Mouse (Mus musculus) kidney, postnatal 25 days (tissue): ENCODE results near the gene Ecm1.

ENCODE experiments used
- DNase-seq, 2 experiments: peaks; one replicate each; pipeline ENCODE4 v3.0.0; 2021; ENCODE audit warnings: mixed read lengths in 2 of 2

Gene Ecm1

GRCm38 (mm10) chr3:95739353-95740104 is at the start of gene Ecm1:
Gene Ecm1, minus strand, starts transcription at chr3:95739569.
- DNase-seq = peak; percentile 68 to 75

DNA sequence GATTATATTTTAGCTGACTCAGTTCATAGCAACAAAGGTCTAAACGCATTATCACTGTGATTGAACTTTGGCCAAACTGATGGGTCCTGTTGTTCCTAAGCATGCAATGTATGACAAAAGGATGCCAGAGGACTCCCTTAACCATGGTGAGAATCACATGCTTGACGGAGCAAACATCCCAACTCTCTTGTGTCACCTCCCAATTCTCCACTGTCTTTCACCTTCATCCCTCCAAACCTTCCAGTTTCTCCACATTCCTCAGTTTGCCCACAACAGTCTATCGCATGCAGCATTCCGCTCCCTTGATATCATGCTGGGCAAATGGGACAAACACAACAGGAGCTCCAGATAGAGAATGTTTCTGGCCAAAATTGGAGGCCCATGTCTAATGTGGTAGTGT is 46.1 kb upstream of the Ecm1 start:
- no peak for DNase-seq

DNA sequence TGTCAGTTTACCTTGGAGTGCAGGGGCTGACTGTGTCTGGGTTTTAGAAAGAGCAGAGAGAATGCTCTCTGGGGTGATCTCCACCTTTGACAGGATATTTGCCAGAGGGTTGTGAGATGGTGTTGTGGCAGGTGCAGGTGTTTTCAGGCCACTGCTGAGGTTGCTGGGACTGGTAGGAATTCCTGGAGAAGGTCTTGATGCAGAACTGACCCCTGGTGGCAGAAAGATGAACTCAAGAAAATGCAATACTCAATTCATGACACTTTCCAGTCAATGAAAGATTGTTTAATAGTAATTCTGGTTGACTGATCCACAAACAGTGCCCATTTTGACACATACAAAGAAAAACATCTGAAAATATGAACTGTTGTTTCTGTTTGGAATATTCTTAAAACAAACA is 32.6 kb upstream of the Ecm1 start:
- DNase-seq = peak in 1 of 2 experiments; percentile 50

DNA sequence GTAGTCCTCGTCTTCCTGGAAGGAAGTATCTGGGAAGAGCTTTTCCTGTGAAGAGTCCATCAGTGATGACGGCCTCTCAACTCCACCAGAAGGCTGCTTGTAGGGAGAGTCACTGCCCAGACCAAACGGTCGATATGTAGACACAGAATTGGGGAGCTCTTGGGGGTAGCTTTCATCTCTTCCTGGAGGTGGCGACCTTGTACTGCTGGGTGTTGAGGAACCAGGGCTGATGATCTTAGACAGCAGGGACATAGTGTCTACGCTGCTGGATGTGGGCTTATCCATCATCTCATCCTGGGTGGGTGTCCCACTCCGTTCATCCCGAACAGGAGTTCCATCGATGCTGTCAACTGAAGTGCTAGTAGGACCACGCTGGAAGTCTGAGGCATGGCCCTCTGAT is 26.2 kb upstream of the Ecm1 start:
- DNase-seq = no peak

GRCm38 (mm10) chr3:95763811-95764210 is 24.4 kb upstream of the Ecm1 start:
- no peak for DNase-seq

GRCm38 (mm10) chr3:95762961-95763360 is 23.6 kb upstream of the Ecm1 start:
- DNase-seq = no peak

GRCm38 (mm10) chr3:95761771-95762170 is 22.4 kb upstream of the Ecm1 start:
- DNase-seq = no peak

DNA sequence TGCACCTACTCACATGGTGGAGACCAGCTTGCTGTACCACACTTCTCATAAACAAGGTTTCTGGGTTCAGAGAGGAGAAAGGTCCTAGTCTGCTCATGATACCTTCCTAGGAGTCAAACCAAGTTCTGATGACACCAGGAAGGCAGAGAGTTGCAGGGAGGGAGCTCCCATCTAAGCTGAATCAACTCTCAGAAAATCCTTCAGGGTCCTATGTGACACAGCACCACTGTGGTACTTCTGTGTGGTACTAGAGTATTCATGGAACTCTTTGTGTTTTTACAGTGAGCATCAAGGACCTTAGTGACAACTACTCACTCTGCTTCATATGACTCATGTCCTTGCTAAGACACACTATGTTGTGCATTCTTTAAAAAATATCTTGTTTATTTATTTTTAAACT is 21.3 kb upstream of the Ecm1 start:
- no peak for DNase-seq

DNA sequence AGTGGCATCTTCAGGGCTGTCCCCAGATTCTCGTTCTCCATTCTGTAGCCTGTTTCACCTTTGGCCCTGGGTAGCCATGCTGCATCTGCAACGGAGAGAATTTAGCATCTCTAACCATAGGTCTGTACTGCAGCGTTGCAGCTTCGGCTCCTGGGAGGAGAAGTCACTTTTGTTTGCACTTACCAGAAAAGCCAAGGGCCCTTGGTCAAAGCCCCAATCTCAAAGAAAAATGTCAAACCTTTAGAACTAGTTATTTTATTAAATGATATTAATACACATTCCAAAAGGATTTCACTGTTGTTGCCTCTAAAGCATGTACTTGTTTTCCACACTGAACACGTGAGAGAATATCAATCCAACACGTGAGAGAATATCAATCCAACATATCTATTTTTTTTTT is 20.7 kb upstream of the Ecm1 start, which contains the start of gene Tars2:
TSS of gene Tars2 (minus strand) at position 101 of the 400 bp plus-strand sequence.
- DNase-seq = no peak

DNA sequence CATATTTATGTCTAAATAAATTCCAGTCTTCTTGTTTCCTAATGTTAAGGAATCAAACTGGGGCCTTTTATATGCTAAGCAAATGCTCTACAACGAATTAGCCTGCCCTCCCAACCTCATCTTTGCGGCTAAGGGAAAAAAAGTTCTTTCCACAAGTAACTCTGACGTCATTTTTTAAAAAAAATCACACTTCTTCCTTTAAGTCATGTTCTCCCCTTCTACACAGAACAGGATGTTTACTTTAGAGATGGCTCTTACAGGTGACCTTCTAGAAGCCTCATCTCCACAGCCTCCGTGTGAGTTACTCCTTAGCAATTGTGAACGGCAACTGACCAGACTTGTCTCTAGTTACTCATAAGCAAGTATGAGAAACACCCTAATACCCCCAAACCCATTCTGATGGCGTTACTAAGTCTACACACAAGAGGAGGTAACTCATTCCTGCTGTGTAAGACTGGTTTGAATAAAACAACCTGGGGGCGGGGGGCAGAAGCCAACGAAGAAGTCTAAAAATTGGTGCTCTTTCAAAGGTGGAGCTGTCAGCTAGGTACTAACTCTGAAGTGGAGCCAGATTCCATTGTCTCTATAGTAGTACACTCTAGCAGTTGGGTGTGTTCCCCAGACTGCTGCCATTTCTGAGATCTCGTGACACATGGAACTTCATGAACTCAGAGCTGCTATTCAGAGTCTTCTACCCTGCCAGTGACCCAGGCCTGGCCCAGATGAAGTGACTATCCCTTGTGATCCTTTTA is 19.3 kb upstream of the Ecm1 start:
- DNase-seq = no peak

DNA sequence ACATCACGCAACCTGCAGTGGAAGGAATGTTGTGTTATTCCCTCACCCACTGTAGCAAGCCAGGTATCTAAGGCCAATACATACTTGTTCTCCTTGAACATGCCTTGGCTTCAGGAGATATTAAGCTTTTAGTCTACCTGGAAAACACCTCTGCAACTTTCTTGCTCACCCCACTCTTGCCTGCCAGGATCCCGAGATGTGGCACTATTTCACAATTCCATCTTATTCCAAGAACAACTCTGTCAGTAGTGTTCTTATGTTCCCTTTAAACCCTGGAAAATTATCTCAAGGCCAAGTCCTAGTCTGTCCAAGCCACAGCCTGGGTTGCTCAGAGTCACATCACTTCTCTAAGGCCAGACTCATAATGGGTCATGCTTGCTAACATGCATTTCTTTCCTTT is 17.4 kb upstream of the Ecm1 start:
- DNase-seq = no peak

- DNase-seq = peak; percentile 96
These were observed 15.2 kb upstream of the Ecm1 start for GRCm38 (mm10) chr3:95754345-95755206.

DNA sequence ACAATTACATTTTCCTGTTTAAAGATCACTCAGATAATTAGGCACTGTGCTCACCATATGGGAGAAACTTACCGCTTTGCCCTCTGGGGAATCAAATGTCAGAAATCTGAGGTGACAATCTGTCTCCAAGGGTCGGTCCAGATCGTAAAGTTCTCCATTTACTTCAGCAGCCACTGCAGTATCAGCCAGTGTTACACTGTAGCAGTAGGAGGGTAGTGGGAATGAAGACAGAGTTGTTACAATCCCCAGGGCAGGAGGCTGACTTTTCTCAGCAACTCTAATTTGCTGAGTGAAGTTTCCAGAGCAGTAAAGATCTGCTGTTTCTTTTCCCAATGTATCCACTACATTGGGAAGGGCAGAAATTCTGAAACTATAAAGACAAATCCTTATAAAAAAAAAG is 13.6 kb upstream of the Ecm1 start:
- DNase-seq = no peak

DNA sequence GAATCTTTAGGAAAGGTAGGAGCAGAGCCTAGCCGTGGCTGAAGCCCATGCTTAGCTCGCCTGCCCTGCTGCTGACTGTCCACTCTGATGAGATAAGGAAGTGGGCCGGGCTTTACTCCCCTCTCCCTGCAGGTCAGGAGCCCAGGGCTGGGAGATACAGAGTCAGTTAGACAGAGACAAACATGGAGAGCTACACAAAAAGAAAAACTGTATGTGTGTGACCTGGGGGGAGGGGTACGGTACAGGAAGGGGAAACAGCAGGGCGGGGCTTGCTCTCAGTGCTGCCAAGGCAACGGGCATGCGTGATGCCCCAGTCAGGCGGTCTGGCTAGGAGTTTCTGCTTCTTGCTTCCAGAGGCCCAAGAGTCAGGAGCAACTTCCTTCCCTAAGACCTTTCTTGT is 1.0 kb upstream of the Ecm1 start:
- peak; percentile 74 to 80 for DNase-seq

- DNase-seq = no peak
These were observed 4.2 kb downstream of the Ecm1 start for GRCm38 (mm10) chr3:95735071-95735670.

GRCm38 (mm10) chr3:95734092-95734702 is 5.2 kb downstream of the Ecm1 start:
- no peak for DNase-seq

DNA sequence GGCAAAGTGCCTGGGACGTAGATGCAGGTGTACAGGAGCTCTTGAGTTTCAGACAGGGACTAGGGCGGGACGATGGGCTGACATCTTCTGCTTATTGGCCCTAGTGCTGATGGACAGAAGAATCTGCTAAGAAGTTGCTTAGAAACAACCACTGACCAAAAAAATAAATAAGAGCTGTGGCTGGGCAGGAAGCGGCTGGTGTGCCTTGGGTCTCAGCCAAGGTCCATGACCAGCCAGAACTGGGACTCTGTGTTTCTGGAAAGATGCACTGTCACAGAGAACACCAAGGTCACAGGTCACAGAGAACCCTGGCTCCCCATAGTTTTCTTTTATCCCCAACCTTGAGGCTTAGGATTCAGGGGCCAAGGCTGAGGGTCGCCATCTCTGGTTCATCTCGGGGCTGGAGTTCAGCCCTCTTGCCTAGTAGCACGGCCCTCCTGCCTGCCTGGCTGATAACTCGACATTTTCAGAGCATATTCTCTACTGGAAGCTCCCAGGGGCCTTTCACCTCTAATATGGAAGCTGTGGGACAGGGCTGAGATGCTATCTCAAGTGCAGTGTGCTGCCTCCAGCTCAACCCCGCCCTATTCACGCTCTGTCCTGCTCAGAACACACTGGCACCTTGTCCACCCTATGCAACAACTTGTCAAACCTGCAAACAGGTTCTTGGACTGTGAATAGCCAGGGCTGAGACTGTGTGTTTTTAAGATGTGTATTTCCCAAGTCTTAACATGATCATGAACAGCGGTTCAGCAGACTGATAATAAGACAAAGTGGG is 6.4 kb downstream of the Ecm1 start:
- DNase-seq = peak; percentile 61 to 75

DNA sequence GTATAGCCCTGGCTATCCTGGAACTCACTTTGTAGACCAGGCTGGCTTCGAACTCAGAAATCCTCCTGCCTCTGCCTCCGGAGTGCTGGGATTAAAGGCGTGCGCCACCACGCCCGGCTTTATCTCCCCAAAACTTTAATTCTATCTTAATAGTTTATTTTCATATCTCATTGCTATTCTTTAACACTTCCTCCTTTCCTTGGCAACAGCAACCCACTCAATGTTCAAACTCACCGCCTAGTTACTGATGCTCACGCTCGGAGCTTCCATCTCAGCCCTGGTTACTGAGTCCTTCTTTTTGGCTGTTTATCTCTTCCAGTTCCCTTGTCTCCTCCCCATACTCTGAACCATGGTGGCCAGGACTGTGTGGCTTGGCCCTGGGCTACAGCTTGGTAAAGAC is 7.1 kb downstream of the Ecm1 start:
- DNase-seq = no peak

GRCm38 (mm10) chr3:95731802-95732201 is 7.6 kb downstream of the Ecm1 start:
- DNase-seq = no peak

- no peak for DNase-seq
These were observed 8.9 kb downstream of the Ecm1 start for GRCm38 (mm10) chr3:95730431-95730830.

DNA sequence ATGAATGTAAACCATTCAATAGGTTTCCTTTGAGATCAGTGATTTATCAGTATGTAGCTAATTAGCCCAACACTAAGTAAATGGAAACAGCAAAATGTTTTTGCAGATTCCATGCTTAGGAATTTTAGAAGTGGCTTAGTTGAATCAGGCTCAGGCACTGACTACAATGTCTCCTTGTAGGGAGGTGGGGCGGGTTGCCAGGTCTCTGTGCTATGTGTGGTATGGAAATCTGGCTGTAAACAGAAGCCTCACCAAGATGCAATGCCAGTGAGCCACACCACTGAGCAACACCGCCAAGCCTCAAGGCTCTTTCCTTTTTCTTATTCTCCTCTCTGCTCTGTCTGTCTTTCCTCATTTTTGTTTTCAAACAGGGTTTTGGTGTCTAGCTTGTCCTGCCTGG is 10.5 kb downstream of the Ecm1 start:
- DNase-seq = no peak
